Mouse (Mus musculus) embryo, embryonic 10 days (tissue): ENCODE results near the gene Dhdds.

Source experiments
- DNase-seq: peaks from one replicate; pipeline ENCODE4 v3.0.0-alpha.2; 2015; ENCODE audit warnings: low spot score

The Dhdds gene

GRCm38 (mm10) chr4:134000466-134001438 lies at the start of gene Dhdds:
Dhdds (minus strand) TSS chr4:134000918.
- peak; percentile 100 for DNase-seq

- DNase-seq: no peak
These were observed 46.9 kb upstream of the Dhdds start for GRCm38 (mm10) chr4:134047648-134048047.

GRCm38 (mm10) chr4:134043041-134043440 lies 42.3 kb upstream of the Dhdds start:
- DNase-seq: no peak

GRCm38 (mm10) chr4:134041317-134042123 lies 40.8 kb upstream of the Dhdds start:
- no peak for DNase-seq

GRCm38 (mm10) chr4:134035953-134036352 lies 35.2 kb upstream of the Dhdds start:
- peak; percentile 92 for DNase-seq

- peak; percentile 53 for DNase-seq
These were observed 25.1 kb upstream of the Dhdds start for GRCm38 (mm10) chr4:134025802-134026201.

GRCm38 (mm10) chr4:134020621-134021020 lies 19.9 kb upstream of the Dhdds start:
- peak; percentile 87 for DNase-seq

GRCm38 (mm10) chr4:134019641-134020351 lies 19.1 kb upstream of the Dhdds start:
- peak; percentile 96 for DNase-seq

GRCm38 (mm10) chr4:134019210-134019609 lies 18.5 kb upstream of the Dhdds start:
- DNase-seq: peak; percentile 88

GRCm38 (mm10) chr4:134018779-134019145 lies 18.0 kb upstream of the Dhdds start, which contains the start of gene Lin28a:
Lin28a (minus strand) TSS chr4:134018841.
- DNase-seq: peak; percentile 85

GRCm38 (mm10) chr4:134018038-134018778 lies 17.5 kb upstream of the Dhdds start:
- DNase-seq: peak; percentile 75

GRCm38 (mm10) chr4:134017201-134017865 lies 16.6 kb upstream of the Dhdds start:
- peak; percentile 73 for DNase-seq

- peak; percentile 89 for DNase-seq
These were observed 16.0 kb upstream of the Dhdds start for GRCm38 (mm10) chr4:134016767-134017166.

GRCm38 (mm10) chr4:134016208-134016607 lies 15.5 kb upstream of the Dhdds start:
- no peak for DNase-seq

GRCm38 (mm10) chr4:134012858-134013528 lies 12.3 kb upstream of the Dhdds start:
- peak; percentile 75 for DNase-seq

- peak; percentile 71 for DNase-seq
These were observed 11.0 kb upstream of the Dhdds start for GRCm38 (mm10) chr4:134011450-134012414.

GRCm38 (mm10) chr4:134009709-134010108 lies 9.0 kb upstream of the Dhdds start:
- no peak for DNase-seq

- DNase-seq: no peak
These were observed 6.1 kb upstream of the Dhdds start for GRCm38 (mm10) chr4:134006845-134007244.
